Mouse (Mus musculus) liver, embryonic 15.5 days (tissue): ENCODE data around the gene Lef1. TPM values are rescaled to one million over a fixed set of nuclear protein-coding genes. Genes with fewer than 3 reads are reported as not detected.

ENCODE experiments used
- ATAC-seq: fragments of 200-750 bp; cut with Nextera tagmentation; 2 replicates; pipeline ENCODE4 v1.8.0; 2017; ENCODE audit warnings: moderate number of reproducible peaks, mild to moderate bottlenecking, moderate library complexity; ENCODE audit not compliant: insufficient read depth
- H3K27ac ChIP-seq: fragments of 300-500 bp; sonication (generic); replicated peaks from 2 replicates; pipeline ENCODE4 v1.5.1; 2015; ENCODE audit warnings: mild to moderate bottlenecking, inconsistent platforms
- H3K27me3 ChIP-seq: fragments of 300-500 bp; sonication (generic); 2 replicates; pipeline ENCODE4 v1.6.1; 2015; ENCODE audit warnings: mild to moderate bottlenecking, inconsistent platforms
- H3K36me3 ChIP-seq: fragments of 300-500 bp; sonication (generic); replicated peaks from 2 replicates; pipeline ENCODE4 v1.6.1; 2015; ENCODE audit warnings: moderate library complexity, mild to moderate bottlenecking, inconsistent platforms
- H3K4me1 ChIP-seq: fragments of 300-500 bp; sonication (generic); replicated peaks from 2 replicates; pipeline ENCODE4 v1.6.1; 2015; ENCODE audit warnings: inconsistent platforms
- H3K4me2 ChIP-seq: fragments of 300-500 bp; sonication (generic); 2 replicates; pipeline ENCODE4 v1.6.1; 2015; ENCODE audit warnings: moderate library complexity, mild to moderate bottlenecking, inconsistent platforms
- H3K4me3 ChIP-seq: fragments of 300-500 bp; sonication (generic); replicated peaks from 2 replicates; pipeline ENCODE4 v1.5.1; 2015; ENCODE audit warnings: mild to moderate bottlenecking, inconsistent platforms
- H3K9ac ChIP-seq: fragments of 300-500 bp; sonication (generic); 2 replicates; pipeline ENCODE4 v1.6.1; 2015; ENCODE audit warnings: moderate library complexity, mild to moderate bottlenecking, inconsistent platforms
- H3K9me3 ChIP-seq: fragments of 300-500 bp; sonication (generic); replicated peaks from 2 replicates; pipeline ENCODE4 v1.6.1; 2016; ENCODE audit warnings: inconsistent platforms
- WGBS: fragments of 180-500 bp; shearing (Covaris S2); methylation state at CpG from one replicate; pipeline ENCODE4 v1.1.7; 2015; ENCODE audit warnings: mixed read lengths; ENCODE audit not compliant: insufficient replicate concordance; 5-methylcytosine and 5-hydroxymethylcytosine counted together
- polyA plus RNA-seq: library from polyadenylated mRNA; unstranded; fragments of >200 nt; fragmentation: Nextera tagmentation; extraction: Ambion mirVana; gene quantifications from 2 replicates; pipeline ENCODE4 v1.2.1, GENCODE M21; 2015

Lef1 gene
- polyA plus RNA-seq, 1 experiment from 2014 or later, result 0.86 TPM

- Histone ChIP-seq H3K27me3 (peaks cover 90% of the 10 kb centered on the region), H3K27ac (no peak overlapping the region), H3K9me3 (no peaks in the 10 kb centered on the region), H3K4me3 (no peak overlapping the region), H3K4me1 (peaks cover 14% of the 10 kb centered on the region; the same call in 1 of the 2 replicates), H3K9ac (no peak overlapping the region), H3K36me3 (no peaks in the 10 kb centered on the region), H3K4me2 (no peak overlapping the region)
- no peak for ATAC-seq
- WGBS, result 2% methylated on average over 34 of the region's 34 CpGs
Measured at GRCm38 (mm10) chr3:131107301-131108093, 2.8 kb upstream of the Lef1 start.

GRCm38 (mm10) chr3:131108094-131108653 is 2.1 kb upstream of the Lef1 start:
- Histone ChIP-seq H3K4me3 (no peak overlapping the region), H3K27ac (no peak overlapping the region), H3K9me3 (no peaks in the 10 kb centered on the region), H3K4me2 (no peak overlapping the region), H3K4me1 (peaks cover 14% of the 10 kb centered on the region; the same call in 1 of the 2 replicates), H3K27me3 (peaks cover 95% of the 10 kb centered on the region), H3K36me3 (no peaks in the 10 kb centered on the region), H3K9ac (no peak overlapping the region)
- WGBS, result 1% methylated on average over 9 of the region's 9 CpGs
- no peak for ATAC-seq

DNA sequence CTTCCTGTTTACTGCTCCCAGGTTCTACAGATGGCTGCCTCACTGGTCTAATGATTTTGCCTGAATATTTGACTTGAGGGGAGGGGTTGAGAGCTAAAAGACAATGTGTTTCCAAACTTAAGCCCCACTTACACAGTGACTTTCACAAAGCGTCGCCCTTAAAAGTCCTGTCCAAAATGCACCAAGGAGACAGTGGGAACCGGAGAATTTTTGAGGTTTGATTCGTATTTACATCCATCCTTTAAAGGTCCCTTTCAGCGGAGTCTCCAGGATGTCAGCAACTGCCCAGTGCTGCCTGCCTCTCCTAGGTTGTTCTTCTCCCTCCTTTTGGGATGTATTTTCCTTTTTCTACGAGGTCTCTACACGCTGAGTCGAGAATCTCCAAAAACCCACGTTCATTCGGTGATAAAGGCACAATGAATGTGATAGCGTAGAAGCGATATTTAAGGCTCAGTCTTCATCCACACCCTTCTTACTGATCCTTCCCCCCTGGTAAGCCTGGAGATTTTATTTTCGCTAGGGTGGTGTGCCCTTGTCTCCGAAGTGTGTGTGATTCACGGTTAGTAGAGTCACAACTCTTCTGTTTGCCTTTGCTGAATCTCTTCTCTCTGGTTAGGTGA is 1.1 kb upstream of the Lef1 start:
- 2% methylated on average over 15 of the region's 15 CpGs for WGBS
- no peak overlapping the region for H3K4me2 ChIP-seq

DNA sequence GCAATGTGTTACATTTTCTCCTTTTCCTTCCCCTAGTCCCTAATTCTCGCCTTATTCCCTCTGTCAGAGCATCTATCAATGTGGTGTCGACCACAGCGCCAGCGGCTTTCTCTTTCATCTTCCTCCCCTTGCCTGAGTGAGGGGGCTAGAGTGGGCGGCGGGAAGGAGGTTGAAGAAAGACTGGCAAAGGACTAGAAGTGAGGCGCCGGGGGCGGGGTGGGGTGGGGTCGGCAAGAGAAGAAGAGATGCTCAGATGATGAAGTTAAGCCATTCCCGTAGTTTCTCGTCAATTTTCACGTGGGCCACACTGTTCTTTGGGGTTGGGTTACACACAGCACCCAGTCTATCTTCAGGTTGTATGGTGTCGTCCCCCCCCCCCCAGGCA is 593 bp upstream of the Lef1 start:
- Histone ChIP-seq H3K4me2 (no peak overlapping the region), H3K36me3 (no peaks in the 10 kb centered on the region), H3K27ac (no peak overlapping the region), H3K9me3 (no peaks in the 10 kb centered on the region), H3K4me1 (peaks cover 14% of the 10 kb centered on the region; the same call in 1 of the 2 replicates), H3K4me3 (no peak overlapping the region), H3K27me3 (peaks cover 97% of the 10 kb centered on the region), H3K9ac (no peak overlapping the region)
- ATAC-seq, result no peak
- WGBS, result under 1% methylated on average over 13 of the region's 14 CpGs

More for the DNA sequence above, 1.1 kb upstream of the Lef1 start:
- Histone ChIP-seq H3K9ac (no peak overlapping the region), H3K27me3 (peaks cover 95% of the 10 kb centered on the region), H3K36me3 (no peaks in the 10 kb centered on the region), H3K27ac (no peak overlapping the region), H3K4me1 (peaks cover 14% of the 10 kb centered on the region; the same call in 1 of the 2 replicates), H3K4me3 (no peak overlapping the region), H3K9me3 (no peaks in the 10 kb centered on the region)
- ATAC-seq, result no peak

- H3K4me1 ChIP-seq, result peaks cover 13% of the 10 kb centered on the region; the same call in 1 of the 2 replicates
- H3K27me3 ChIP-seq, result peaks cover 89% of the 10 kb centered on the region
- no peak overlapping the region for H3K9ac ChIP-seq
- H3K9me3 ChIP-seq, result no peaks in the 10 kb centered on the region
- H3K4me2 ChIP-seq, result peak overlapping the region; percentile 58
- peak overlapping the region; percentile 40 for H3K4me3 ChIP-seq
- WGBS, result under 1% methylated on average over 59 of the region's 59 CpGs
- H3K27ac ChIP-seq, result no peak overlapping the region
- H3K36me3 ChIP-seq, result no peaks in the 10 kb centered on the region
- no peak for ATAC-seq
Measured at GRCm38 (mm10) chr3:131111151-131111850, 1.0 kb downstream of the Lef1 start.

DNA sequence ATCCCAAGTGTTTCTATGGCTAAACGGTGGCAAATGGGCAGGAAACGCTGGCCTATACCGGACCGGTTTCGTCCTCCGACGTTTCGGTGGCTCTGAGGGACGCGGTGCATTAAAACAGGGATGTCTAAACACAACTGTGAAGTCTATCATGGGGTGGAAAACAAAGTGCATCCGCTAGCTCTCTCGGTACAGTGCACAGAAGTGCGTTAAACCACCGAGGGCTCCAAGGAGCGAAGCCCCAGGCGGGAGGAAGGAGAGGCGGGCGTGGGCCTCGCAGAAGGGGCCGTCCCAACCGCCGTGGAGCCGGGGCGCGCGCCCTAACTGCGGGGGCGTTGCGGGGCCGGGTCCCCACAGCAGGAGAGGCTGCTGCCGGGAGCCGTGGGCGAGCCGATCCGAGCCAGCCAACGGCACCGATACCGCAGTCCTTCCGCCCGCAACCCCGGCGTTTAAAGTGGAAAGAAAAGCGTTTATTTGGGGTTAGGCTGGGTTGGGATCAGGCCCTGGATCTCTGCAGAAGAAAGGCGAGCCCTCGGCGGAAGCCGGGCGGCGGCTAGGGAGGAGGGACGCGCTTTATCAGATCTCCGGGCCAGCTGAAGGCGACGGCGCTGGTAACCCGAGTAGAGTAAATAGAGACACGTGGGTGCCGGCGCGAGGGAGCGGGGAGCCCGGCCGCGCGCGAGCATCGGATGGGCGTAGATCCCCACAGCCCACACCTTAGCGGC is 1.7 kb downstream of the Lef1 start:
- peak overlapping the region; percentile 58 for H3K4me2 ChIP-seq
- no peaks in the 10 kb centered on the region for H3K36me3 ChIP-seq
- H3K9me3 ChIP-seq, result no peaks in the 10 kb centered on the region
- ATAC-seq, result 0 out of 2 replicates have a peak, but pooled peaks have one; percentile 9
- H3K4me1 ChIP-seq, result peaks cover 10% of the 10 kb centered on the region; the same call in 1 of the 2 replicates
- H3K9ac ChIP-seq, result no peak overlapping the region
- H3K27me3 ChIP-seq, result peaks cover 85% of the 10 kb centered on the region
- peak overlapping the region; percentile 40 for H3K4me3 ChIP-seq
- H3K27ac ChIP-seq, result no peak overlapping the region
- under 1% methylated on average over 69 of the region's 69 CpGs for WGBS

DNA sequence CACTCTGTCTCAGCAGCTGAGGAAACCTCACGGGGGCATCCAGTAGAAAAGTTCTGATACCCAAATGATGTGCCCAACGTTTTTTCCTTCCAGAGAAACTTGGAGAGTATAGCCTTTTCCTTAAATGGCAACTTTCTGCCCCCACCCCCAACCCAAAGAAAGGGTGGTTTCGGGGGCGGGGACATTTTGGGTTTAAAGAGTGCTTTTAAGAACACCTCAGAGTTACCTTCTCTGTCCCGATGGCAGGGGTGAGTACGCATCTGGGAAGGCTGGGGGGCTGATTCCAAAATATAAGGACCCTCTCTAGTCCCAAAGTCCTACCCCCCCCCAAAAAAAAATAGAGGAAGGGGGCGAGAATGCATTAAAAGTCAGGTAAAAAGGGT is 2.3 kb downstream of the Lef1 start:
- Histone ChIP-seq H3K4me2 (peak overlapping the region; percentile 58), H3K4me3 (peak overlapping the region; percentile 40; the same call in 1 of the 2 replicates), H3K27ac (no peak overlapping the region), H3K9me3 (no peaks in the 10 kb centered on the region), H3K27me3 (peaks cover 79% of the 10 kb centered on the region), H3K4me1 (peaks cover 10% of the 10 kb centered on the region; the same call in 1 of the 2 replicates), H3K36me3 (no peaks in the 10 kb centered on the region), H3K9ac (no peak overlapping the region)
- under 1% methylated on average over 7 of the region's 7 CpGs for WGBS
- no peak for ATAC-seq

DNA sequence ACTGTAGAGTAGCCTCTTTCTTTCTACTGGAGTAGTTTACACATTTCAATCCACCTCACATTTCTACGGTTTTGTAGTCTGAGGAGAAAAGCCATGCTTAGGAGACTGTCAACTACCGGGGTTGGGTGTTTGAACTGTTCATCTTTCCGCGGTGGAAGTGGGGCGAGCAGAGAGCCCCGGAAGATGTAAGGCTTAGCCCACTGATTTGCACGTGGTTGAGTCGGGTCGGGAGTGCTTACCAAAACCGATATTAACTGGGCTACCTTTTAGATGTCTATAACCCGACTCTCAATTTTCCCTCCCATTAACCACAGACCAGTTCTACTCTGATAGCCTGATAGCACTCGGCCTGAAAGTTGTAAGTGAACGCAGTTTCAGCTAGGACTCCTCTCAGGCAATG is 2.8 kb downstream of the Lef1 start:
- Histone ChIP-seq H3K27ac (no peak overlapping the region), H3K4me3 (no peak overlapping the region), H3K4me2 (no peak overlapping the region), H3K4me1 (peaks cover 10% of the 10 kb centered on the region; the same call in 1 of the 2 replicates), H3K27me3 (peaks cover 74% of the 10 kb centered on the region), H3K9ac (no peak overlapping the region), H3K36me3 (no peaks in the 10 kb centered on the region), H3K9me3 (no peaks in the 10 kb centered on the region)
- 5% methylated on average over 13 of the region's 13 CpGs for WGBS
- no peak for ATAC-seq

DNA sequence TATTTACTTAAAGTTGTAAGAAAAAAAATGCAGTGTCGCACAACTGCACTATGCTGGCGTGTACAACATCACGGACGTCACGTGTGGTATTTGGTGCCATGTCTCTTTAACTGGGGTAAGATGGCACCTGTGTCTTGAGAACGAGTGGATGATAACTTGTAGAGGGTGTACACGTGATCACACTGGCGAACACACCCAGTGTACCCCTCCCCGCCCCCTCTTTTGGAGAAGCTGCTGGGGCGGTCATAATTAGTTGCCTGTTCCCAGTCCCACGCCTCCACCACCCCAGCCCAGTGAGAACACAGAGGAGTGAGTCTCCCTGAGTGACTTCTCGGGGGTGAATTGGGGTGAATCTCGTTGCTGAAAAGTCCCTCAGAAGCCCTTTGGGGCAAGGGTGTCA is 5.8 kb downstream of the Lef1 start:
- 64% methylated on average over 13 of the region's 13 CpGs for whole genome bisulfite sequencing
- no peak overlapping the region for H3K4me2 ChIP-seq
- H3K27ac ChIP-seq, result no peak overlapping the region
- H3K4me1 ChIP-seq, result peaks cover 5% of the 10 kb centered on the region; the same call in 1 of the 2 replicates
- no peak overlapping the region for H3K4me3 ChIP-seq
- peaks cover 45% of the 10 kb centered on the region for H3K27me3 ChIP-seq
- H3K9ac ChIP-seq, result no peak overlapping the region
- H3K9me3 ChIP-seq, result no peaks in the 10 kb centered on the region
- H3K36me3 ChIP-seq, result no peaks in the 10 kb centered on the region
- no peak for ATAC-seq

DNA sequence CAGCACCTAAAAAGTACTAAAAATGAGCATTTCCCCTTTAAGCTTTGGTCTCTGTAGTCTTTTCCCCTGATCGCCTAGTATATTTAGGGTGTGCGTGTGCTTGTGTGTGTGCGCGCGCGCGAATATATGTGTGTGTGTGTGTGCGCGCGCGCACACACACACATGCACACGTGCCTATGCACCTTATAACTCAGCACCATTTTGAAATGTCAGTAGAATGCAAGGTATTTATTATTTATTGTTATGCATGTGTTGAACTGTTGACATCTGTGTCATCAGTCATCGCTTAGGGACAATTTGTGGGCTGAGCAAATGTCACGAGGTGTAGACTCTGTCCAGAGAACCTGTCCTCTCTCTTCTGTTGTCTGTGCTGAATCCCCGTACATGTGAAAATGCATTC is 7.1 kb downstream of the Lef1 start:
- WGBS, result 82% methylated on average over 15 of the region's 15 CpGs
- Histone ChIP-seq H3K4me3 (no peak overlapping the region), H3K27me3 (peaks cover 33% of the 10 kb centered on the region), H3K9ac (no peak overlapping the region), H3K9me3 (no peaks in the 10 kb centered on the region), H3K27ac (no peak overlapping the region), H3K36me3 (no peaks in the 10 kb centered on the region), H3K4me2 (no peak overlapping the region), H3K4me1 (no peaks in the 10 kb centered on the region)
- ATAC-seq, result no peak
